ENCODE assay signal across 8 mouse cellular contexts in the genomic region with DNA sequence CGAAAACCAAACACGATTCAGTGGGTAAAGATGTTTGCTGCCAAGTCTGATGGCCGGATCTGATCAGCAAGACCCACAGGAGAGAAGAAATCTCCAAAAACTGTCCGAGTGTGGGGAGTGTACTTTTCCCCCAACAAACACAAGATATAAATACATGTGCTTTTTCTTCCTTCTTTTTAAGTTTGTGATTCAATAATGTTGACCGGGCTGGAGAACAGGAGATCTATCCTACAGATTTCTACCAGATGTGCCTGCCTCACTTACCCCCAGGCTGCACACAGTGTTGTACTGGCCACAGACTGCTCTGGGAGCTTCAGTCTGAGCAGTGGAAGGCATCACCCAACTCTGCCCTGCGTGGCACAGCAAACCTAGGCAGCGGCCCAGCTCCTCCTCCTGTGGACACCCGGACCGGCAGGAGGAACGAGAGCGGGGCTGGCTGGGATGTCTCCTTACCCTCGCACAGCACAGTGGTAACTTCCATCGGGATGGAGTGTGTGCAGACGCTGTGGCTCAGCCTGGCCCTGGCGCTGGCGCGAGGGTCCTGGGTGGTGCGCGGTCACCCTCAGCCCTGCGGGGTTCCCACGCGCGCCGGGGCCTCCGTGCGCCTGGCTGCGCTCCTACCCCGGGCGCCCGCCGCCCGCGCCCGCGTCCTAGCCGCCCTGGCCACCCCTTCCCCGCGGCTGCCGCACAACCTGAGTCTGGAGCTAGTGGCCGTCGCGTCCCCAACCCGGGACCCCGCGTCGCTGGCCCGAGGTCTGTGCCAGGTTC. TPM values are rescaled to one million over a fixed set of nuclear protein-coding genes. Genes with fewer than 3 reads are reported as not detected.
DNase-seq lines count a peak whose midpoint lies in the region; ATAC-seq lines count a peak whose summit lies in the region.

A gene (plus strand): TSS at position 301 of the 768 bp plus-strand sequence.

- intact Hi-C loops in left cerebral cortex, postnatal 4 days (cut with DNase I): no loop called here

- peak within 1 kb of the TSS; percentile 47 for H3K9ac ChIP-seq in kidney, embryonic 15.5 days
- H3K9ac ChIP-seq in embryonic facial prominence, embryonic 14.5 days (ENCODE audit: low read depth, low read length): peak within 1 kb of the TSS; percentile 76
- peak within 1 kb of the TSS; percentile 55 for H3K9ac ChIP-seq in hindbrain, embryonic 14.5 days
- 0 out of 2 replicates have a peak within 1 kb of the TSS, but pooled peaks have one; percentile 6 for H3K9ac ChIP-seq in midbrain, embryonic 14.5 days (replicated peaks; ENCODE audit: low read length)

- 8% methylated on average over 46 of the region's 47 CpGs for WGBS in kidney, embryonic 15.5 days
- WGBS in embryonic facial prominence, embryonic 14.5 days: 6% methylated on average over 24 of the region's 47 CpGs
- 10% methylated on average over 47 of the region's 47 CpGs for WGBS in hindbrain, embryonic 14.5 days
- WGBS in midbrain, embryonic 14.5 days: 8% methylated on average over 47 of the region's 47 CpGs

- H3K9me3 ChIP-seq in kidney, embryonic 15.5 days (replicated peaks): no peaks in the 10 kb centered on the region
- H3K9me3 ChIP-seq in embryonic facial prominence, embryonic 14.5 days (ENCODE audit: control insufficient read depth, low read length): no peaks in the 10 kb centered on the region
- H3K9me3 ChIP-seq in hindbrain, embryonic 14.5 days (ENCODE audit: control insufficient read depth, low read length): no peaks in the 10 kb centered on the region
- H3K9me3 ChIP-seq in midbrain, embryonic 14.5 days (ENCODE audit: control insufficient read depth, low read length): no peaks in the 10 kb centered on the region

- no peak within 1 kb of the TSS for H3K27ac ChIP-seq in kidney, embryonic 15.5 days
- no peak within 1 kb of the TSS; the same call in 1 of the 2 replicates for H3K27ac ChIP-seq in embryonic facial prominence, embryonic 14.5 days (replicated peaks; ENCODE audit: low read depth, low read length)
- H3K27ac ChIP-seq in hindbrain, embryonic 14.5 days: no peak within 1 kb of the TSS
- no peak within 1 kb of the TSS for H3K27ac ChIP-seq in midbrain, embryonic 14.5 days (replicated peaks; ENCODE audit: low read depth, low read length)

- H3K4me1 ChIP-seq in kidney, embryonic 15.5 days: peaks cover 23% of the 10 kb centered on the region
- no peaks in the 10 kb centered on the region for H3K4me1 ChIP-seq in embryonic facial prominence, embryonic 14.5 days (ENCODE audit: control insufficient read depth, insufficient read depth, low read length)
- peaks cover 6% of the 10 kb centered on the region; the same call in 1 of the 2 replicates for H3K4me1 ChIP-seq in hindbrain, embryonic 14.5 days (replicated peaks; ENCODE audit: control insufficient read depth, insufficient read depth, low read length)
- H3K4me1 ChIP-seq in midbrain, embryonic 14.5 days (ENCODE audit: control insufficient read depth, insufficient read depth, low read length): no peaks in the 10 kb centered on the region; the same call in 1 of the 2 replicates

- peaks cover 51% of the 10 kb centered on the region for H3K36me3 ChIP-seq in kidney, embryonic 15.5 days
- H3K36me3 ChIP-seq in embryonic facial prominence, embryonic 14.5 days (ENCODE audit: control insufficient read depth, insufficient read depth, low read length): peaks cover 49% of the 10 kb centered on the region
- H3K36me3 ChIP-seq in hindbrain, embryonic 14.5 days (replicated peaks; ENCODE audit: control insufficient read depth, insufficient read depth): peaks cover 40% of the 10 kb centered on the region
- peaks cover 42% of the 10 kb centered on the region for H3K36me3 ChIP-seq in midbrain, embryonic 14.5 days (ENCODE audit: control insufficient read depth, insufficient read depth, low read length)

- peaks cover 29% of the 10 kb centered on the region for H3K27me3 ChIP-seq in kidney, embryonic 15.5 days
- 0 out of 2 replicates have a peak, but pooled peaks cover 13% of the 10 kb centered on the region for H3K27me3 ChIP-seq in embryonic facial prominence, embryonic 14.5 days (replicated peaks; ENCODE audit: control insufficient read depth, insufficient read depth, low read length)
- peaks cover 41% of the 10 kb centered on the region for H3K27me3 ChIP-seq in hindbrain, embryonic 14.5 days (ENCODE audit: control insufficient read depth, insufficient read depth, low read length)
- peaks cover 31% of the 10 kb centered on the region; the same call in 1 of the 2 replicates for H3K27me3 ChIP-seq in midbrain, embryonic 14.5 days (ENCODE audit: control insufficient read depth, insufficient read depth, low read length)

- no peak for DNase-seq in kidney, postnatal 14 days
- no peak for DNase-seq in embryonic facial prominence, embryonic 14.5 days (ENCODE audit: low spot score)
- DNase-seq in hindbrain, embryonic 14.5 days (ENCODE audit: low spot score): no peak
- DNase-seq in midbrain, embryonic 14.5 days: no peak
- no peak for DNase-seq in urinary bladder, adult 18-20 months (ENCODE audit: low spot score in 2 of 2)
- DNase-seq in gastrocnemius, postnatal 4 days (ENCODE audit: low spot score in 2 of 2): no peak
- DNase-seq in left cerebral cortex, postnatal 4 days: no peak

- peak; percentile 16; the same call in 1 of the 2 replicates for ATAC-seq in kidney, embryonic 15.5 days (replicated peaks; ENCODE audit: low FRiP score)
- peak; percentile 23 for ATAC-seq in embryonic facial prominence, embryonic 14.5 days (ENCODE audit: low read depth)
- ATAC-seq in hindbrain, embryonic 14.5 days (ENCODE audit: low FRiP score): no peak
- no peak for ATAC-seq in midbrain, embryonic 14.5 days (ENCODE audit: low FRiP score, low TSS enrichment)

- peak within 1 kb of the TSS; percentile 45 for H3K4me3 ChIP-seq in kidney, embryonic 15.5 days (replicated peaks)
- peak within 1 kb of the TSS; percentile 54 for H3K4me3 ChIP-seq in embryonic facial prominence, embryonic 14.5 days (ENCODE audit: low read depth, low read length)
- H3K4me3 ChIP-seq in hindbrain, embryonic 14.5 days (replicated peaks; ENCODE audit: low read length): peak within 1 kb of the TSS; percentile 33
- peak within 1 kb of the TSS; percentile 22 for H3K4me3 ChIP-seq in midbrain, embryonic 14.5 days (replicated peaks; ENCODE audit: low read depth, low read length)

- H3K4me2 ChIP-seq in kidney, embryonic 15.5 days: peak within 1 kb of the TSS; percentile 92
- peak within 1 kb of the TSS; percentile 96 for H3K4me2 ChIP-seq in embryonic facial prominence, embryonic 14.5 days (ENCODE audit: low read depth, low read length)
- peak within 1 kb of the TSS; percentile 59 for H3K4me2 ChIP-seq in hindbrain, embryonic 14.5 days (replicated peaks)
- peak within 1 kb of the TSS; percentile 48 for H3K4me2 ChIP-seq in midbrain, embryonic 14.5 days (ENCODE audit: low read length)

RNA-seq across cellular contexts. Expression of the gene that starts here (rescaled TPM):
- polyA plus RNA-seq in kidney, embryonic 15.5 days (2015; fragmentation: Nextera tagmentation; extraction: Ambion mirVana): 0.31 and 0.39 TPM in 2 replicates
- polyA plus RNA-seq in embryonic facial prominence, embryonic 14.5 days (2014; fragmentation: Nextera tagmentation; extraction: Ambion mirVana): 0.37 and 0.56 TPM in 2 replicates
- polyA plus RNA-seq in hindbrain, embryonic 14.5 days (2014; fragmentation: Nextera tagmentation; extraction: Ambion mirVana): 0.30 and 0.33 TPM in 2 replicates
- 0.39 and 0.53 TPM in 2 replicates for polyA plus RNA-seq in midbrain, embryonic 14.5 days (2014; fragmentation: Nextera tagmentation; extraction: Ambion mirVana)
- total RNA-seq in gastrocnemius, postnatal 4 days (2021): under 1 TPM; 0.10 to 0.27 TPM
- under 1 TPM; 0.12 to 0.30 TPM for total RNA-seq in left cerebral cortex, postnatal 4 days (2021)

Comparison
In these comparisons a context has a peak if more than half of its experiments do, and no peak if none do; other contexts are left out.
1. Peak in ATAC-seq, H3K4me3 ChIP-seq, H3K9ac ChIP-seq and H3K4me2 ChIP-seq in kidney, embryonic 15.5 days; RNA of the gene not detected or under 1 TPM.
2. Peak in ATAC-seq, H3K4me3 ChIP-seq, H3K9ac ChIP-seq and H3K4me2 ChIP-seq in embryonic facial prominence, embryonic 14.5 days; RNA of the gene not detected or under 1 TPM.
3. H3K9ac ChIP-seq: peak in every context shown above with its lines; median percentile 76 in embryonic facial prominence, embryonic 14.5 days; 55 in hindbrain, embryonic 14.5 days; 47 in kidney, embryonic 15.5 days; 6 in midbrain, embryonic 14.5 days.